Mouse (Mus musculus): ENCODE measurements at regions not wholly inside any gene's neighbourhood (a gene's known extent, or its start where the extent isn't known, plus 50 kb on each side); places are given as distances from the start of the nearest gene placed in this dataset.

DNA sequence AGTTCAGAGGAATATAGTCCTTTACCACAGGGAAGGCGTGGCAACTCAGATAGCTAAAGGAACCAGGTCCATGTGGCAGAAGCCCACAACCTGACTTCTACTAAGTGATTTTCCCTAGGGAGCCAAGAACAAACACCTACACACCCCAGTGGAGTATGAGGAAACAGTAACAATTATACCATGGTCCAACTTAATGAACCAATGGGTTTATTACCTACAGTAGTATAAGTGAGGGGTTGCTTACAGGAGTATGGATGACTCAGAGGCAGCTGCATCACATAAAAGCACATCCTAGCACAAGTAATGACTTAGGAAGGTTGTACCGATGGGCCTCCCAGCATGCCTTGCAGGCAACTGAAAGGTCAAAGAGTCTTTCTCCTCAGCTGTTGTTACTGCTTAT lies 98.7 kb upstream of the Cul1 start:
- DNase-seq (ENCODE audit: low read depth): no peak

GRCm38 (mm10) chr6:47355500-47355899 lies 97.7 kb upstream of the Cul1 start:
- DNase-seq (ENCODE audit: low read depth): no peak

DNA sequence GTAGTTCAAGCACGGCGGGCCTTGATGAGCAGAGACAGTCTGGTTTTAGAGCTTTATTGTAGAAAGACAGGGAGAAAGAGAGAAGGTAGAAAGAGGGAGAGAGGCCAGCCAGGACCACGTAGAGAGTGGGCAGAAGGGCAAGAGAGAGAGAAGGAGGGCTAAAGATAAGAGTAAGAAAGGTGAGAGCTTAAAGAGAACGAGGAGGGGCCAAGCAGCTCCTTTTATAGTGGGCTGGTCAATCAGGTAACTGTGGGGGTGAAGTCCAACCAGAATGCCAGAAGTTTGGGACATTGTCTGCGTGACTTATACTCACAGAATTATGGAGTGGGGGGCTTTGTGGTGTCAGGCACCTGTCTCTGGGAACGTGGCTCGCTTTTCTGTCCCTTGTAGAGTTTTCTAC lies 96.7 kb upstream of the Cul1 start:
- no peak for DNase-seq (ENCODE audit: low read depth)

GRCm38 (mm10) chr6:47358686-47359085 lies 94.5 kb upstream of the Cul1 start:
- DNase-seq (ENCODE audit: low read depth): peak; percentile 65

GRCm38 (mm10) chr6:47364002-47364401 lies 89.2 kb upstream of the Cul1 start:
- DNase-seq (ENCODE audit: low read depth): no peak

DNA sequence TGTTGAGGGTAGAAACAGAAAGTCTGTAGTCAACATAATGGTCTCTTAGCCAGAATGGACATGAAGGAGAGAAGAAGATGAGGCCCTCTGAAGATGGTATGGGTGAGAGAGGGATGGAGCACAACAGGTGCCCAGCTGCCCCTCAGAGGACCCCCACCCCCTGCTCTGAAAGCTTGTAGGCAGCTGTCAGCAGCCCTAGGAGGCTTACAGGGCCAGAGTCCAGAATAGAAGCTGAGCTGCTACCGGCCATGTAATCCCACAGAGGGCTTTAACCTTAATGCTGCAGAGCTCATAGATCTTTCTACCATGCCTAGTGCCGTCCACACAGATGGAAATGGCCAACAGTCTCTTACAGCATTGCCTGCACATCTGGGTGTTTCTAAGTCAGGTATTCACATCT lies 88.6 kb upstream of the Cul1 start:
- no peak for DNase-seq (ENCODE audit: low read depth)

GRCm38 (mm10) chr6:47365651-47366645 lies 87.2 kb upstream of the Cul1 start:
- no peak for DNase-seq (ENCODE audit: low read depth)

- no peak for DNase-seq (ENCODE audit: low read depth)
These were observed 85.7 kb upstream of the Cul1 start for GRCm38 (mm10) chr6:47367461-47367860.

DNA sequence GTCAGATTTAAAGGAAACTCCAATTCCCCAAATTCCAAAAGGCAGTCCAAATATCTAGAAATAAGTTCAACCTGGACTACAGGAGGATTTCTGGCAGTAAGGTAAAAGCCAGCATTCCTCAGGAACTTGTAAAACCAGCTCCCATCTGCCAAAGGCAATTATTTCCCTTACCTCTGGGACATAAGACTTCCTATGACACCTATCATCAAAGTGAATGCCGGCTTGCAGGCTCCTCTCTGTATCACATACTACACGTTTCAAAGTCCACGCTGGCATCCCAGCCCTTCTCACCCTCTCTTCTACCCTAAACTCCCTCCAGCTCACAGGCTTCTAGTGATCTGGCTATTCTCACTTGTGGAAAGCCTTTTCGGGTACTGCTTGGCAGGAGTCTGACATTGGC lies 77.5 kb upstream of the Cul1 start:
- no peak for DNase-seq (ENCODE audit: low read depth)

- DNase-seq (ENCODE audit: low read depth): no peak
These were observed 71.7 kb upstream of the Cul1 start for GRCm38 (mm10) chr6:47381451-47381850.

GRCm38 (mm10) chr6:47386550-47386949 lies 66.6 kb upstream of the Cul1 start:
- DNase-seq (ENCODE audit: low read depth): no peak

- no peak for DNase-seq (ENCODE audit: low read depth)
These were observed 63.3 kb upstream of the Cul1 start for GRCm38 (mm10) chr6:47389908-47390307.

DNA sequence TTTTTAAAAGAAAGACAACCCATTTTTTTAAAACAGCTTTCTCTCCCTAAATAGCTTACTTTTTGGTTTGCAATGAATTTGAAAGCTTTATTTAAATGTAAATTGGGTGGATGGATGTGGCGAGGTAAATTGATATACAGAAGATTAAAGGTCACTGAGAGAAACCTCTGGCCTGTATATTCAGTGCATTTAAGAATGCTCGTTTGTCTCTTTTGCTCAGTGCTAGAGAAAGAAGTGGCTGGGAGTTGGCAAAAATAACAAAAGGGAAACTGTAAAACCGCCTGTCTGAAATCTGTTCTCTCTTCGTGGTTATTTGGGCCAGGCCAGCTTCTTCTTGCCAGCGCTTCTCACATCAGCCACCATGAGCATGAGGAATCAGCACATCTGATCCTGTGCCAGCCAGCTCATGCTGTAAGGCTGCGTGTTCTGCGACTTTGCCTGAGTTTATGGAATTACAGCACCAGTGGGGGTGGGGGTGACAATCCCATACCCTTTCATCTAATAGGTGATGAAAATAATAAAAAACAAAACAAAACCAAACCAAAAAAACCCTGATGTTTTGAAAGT lies 62.7 kb upstream of the Cul1 start:
- DNase-seq (ENCODE audit: low read depth): peak; percentile 25

DNA sequence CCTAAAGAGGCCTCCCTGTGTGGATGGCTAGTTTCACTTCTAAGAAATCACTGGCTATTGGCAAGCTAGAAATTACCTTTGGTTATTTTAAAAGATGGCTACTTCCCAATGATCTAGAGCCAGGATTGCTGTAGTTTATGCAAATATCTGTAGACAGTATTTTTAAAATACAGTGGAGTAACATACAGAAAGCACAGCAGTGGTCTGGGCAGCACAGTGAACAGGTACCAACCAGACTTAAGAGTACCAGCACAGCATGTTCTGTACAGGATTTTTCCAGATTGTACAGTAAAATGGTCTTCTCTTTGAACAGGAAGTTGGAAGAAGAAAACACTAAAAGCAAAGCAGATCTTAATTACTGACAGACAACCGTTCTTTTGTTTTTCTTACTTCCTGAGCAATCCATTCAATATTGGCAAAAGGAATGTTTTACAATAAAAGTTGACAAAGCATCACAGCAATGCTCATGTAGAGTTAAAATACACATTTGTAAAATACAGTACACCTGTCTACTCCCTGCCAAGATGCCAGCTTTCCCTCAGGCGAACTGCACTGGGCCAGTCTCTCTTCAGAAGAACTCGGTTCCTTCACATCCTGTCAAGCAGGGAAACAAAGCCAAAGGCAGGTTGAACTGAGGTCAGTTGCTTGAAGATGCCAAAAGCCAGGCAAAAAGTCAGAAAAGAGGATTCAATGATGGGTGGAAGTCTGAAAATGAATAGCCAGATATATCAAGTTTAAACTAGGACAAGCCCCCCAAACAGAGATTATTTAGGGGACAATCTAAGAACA lies 62.0 kb upstream of the Cul1 start:
- DNase-seq (ENCODE audit: low read depth): no peak

DNA sequence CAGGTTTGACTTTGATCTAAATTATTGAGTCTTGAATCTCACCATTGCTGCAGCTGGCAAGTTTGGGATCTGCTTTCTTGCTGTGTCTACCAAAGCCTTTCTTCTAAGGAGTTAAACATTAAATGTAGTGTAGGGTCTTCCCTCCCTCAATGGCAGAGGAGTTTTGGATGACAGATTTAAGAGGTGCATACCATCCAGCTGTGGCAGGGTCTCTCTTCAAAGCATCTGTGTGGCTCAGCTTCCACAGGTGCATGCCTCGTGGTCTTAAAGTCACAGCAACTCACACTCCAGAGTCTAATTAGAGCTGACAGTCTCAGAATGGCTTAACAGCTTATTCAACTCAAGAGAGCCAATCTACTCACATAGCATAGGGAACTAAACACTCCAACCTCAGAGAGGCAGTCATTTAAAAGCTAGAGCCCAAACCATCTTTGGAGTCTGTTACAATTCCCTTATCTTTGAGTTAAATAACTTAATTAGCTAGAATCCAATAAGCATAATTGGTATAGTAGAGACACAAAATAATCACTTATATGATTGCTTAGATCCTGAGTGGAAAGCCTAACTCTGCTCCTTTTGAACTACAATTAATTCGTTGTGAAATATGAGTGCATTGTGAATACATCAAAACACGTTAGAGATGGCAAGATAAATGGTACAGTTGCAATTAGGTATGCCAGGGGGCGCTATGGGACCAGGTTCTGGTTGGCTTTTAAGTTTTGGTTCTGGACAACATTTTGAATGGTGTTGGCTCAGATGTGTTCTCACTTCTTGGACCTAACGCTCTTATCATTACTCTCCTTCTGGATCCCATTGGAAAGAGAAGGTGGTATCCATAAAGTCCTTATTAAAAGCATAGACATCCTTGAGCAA lies 57.5 kb upstream of the Cul1 start:
- DNase-seq (ENCODE audit: low read depth): peak; percentile 82

All from 416B (cell line).